Mouse (Mus musculus) kidney, postnatal 14 days (tissue): ENCODE results near the gene Cul9.
"Not testable (repeated sequence)": the region's sequence is repeated elsewhere in the genome, so short reads cannot be mapped to it uniquely, and the experiment has no call there.

Experiments used
- DNase-seq: peaks from one replicate; pipeline ENCODE4 v3.0.0; 2022; ENCODE audit warnings: mixed read lengths

The Cul9 gene

DNA sequence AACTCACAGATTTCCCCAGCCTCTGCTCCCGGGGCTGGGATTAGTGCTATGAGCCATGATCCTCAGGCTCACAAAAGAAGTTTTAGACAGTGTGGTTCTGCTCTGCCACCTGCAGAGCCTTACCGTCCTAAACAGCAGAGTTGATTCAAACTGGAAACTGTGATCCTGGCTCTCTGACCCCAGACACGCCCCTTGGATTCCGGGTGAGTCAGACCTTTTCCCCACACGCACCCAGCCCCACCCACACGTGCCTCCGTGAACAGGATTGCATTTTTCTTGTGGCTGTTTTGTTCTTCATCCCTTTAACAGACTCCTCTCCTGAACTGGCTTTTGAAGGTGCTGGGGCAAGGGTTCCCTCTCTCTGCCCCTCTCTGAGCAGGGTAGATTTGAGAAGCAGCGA, 48.2 kb downstream of the Cul9 start:
- DNase-seq, result no peak

DNA sequence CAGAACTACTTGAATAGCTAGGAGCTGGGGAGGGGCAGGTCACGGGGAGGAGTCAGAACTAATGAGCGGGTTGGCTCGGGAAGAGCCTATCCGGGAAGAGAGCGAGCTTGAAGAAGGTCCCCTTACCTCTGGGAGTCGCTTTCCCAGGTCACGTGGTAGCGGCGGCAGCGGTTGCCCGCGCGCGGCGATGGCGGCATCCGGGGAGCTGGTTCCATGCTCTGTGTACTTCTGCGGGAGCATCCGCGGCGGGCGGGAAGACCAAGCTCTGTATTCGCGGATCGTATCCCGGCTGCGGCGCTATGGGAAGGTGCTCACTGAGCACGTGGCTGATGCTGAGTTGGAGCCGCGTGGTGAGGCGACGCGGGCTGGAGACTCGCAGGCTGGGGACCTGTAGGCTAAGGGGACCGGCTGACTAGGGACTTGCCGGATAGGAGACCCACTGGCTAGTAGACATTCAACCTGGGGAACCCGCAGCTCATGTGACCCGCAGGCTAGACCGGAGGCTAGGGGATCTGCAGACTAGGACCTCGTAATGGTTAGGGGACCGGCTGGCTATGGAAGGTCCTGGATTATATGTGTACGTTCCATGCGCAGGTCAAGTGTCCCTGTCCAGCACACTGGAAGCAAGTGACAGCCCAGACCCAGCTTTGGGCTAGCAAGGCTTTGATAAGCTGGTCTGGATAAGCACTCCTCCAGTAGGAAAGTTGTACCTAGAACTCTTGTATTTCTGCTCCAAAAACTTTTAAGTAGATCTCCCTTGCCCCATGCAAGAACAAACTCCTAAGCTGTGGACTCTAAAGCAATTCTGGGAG, 49.4 kb downstream of the Cul9 start, which contains the start of gene Dnph1:
Gene Dnph1 (plus strand): TSS at position 89 of the 812 bp plus-strand sequence.
- DNase-seq, result peak; percentile 84

DNA sequence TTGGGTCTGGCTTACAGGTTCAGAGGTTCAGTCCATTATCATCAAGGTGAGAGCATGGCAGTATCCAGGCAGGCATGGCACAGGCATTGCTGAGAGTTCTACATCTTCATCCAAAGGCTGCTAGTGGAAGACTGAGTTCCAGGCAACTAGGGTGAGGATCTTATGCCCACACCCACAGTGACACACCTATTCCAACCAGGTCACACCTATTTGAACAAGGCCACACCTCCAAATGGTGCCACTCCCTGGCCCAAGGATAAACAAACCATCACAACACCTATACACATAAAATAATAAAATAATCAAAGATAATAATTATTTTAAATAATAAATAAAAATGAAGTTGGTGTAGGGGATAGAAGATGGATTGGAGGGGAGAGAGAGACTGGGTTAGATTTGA, 50.1 kb downstream of the Cul9 start:
- DNase-seq, result not testable (repeated sequence)

DNA sequence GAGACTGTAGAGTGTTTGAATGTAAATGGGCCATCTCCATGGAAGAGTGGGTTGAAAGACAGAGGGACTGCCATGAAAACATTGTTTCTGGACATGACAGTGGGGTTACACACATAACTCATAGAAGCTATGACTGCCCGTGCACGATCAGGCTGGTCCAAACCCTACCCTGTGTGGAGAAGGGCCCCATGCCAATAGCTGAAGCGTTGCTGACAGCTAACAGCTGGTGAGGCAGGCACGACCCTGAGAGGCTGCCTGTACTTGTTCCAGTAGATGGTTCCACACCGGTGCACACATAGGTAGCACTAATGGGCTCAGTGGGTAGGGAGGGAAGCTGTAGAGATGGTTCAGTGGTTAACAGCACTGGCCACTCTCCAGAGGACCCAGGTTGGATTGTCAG, 50.7 kb downstream of the Cul9 start:
- DNase-seq, result no peak

DNA sequence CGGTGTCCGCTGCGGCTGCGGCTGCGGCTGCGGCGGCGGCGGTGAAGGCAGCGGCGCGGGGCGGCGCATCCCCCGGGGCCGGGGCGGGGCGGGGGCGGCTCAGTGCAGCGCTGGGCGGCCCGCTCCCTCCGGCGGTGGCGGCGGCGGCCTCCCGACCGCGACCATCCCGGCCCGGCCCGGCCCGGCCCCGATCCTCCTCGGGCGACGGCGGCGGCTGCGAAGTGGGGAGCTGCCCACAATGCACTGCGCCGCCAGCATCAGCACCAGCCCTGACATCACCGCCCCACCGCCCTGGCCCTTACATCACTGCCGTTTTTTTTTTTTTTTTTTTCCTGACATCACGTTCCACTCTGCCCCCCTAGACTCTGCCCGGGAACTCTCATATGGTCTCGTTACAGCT, 58.8 kb downstream of the Cul9 start, which contains the start of gene Ttbk1:
Gene Ttbk1 (minus strand): TSS at position 245 of the 400 bp plus-strand sequence.
- no peak for DNase-seq

DNA sequence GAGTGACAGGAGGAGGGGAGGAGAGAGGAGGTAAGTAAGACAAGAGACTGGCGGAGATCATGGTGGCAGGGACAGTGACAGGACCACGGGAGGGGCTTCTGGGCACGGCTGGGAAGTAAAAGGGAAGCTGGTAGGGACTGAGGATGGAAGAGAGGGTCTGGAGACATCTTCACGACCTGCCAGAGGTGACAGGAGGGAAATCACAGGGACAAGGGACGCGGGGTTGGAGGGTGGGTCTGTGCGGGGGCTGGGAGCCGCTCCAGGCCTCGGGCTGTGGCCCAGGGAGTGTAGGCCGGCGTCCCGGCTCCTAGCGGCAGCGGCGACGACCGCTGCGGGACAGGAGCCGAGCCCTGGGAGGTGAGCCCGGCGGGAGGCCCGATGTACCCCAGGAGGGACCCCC, 59.2 kb downstream of the Cul9 start:
- DNase-seq, result no peak

DNA sequence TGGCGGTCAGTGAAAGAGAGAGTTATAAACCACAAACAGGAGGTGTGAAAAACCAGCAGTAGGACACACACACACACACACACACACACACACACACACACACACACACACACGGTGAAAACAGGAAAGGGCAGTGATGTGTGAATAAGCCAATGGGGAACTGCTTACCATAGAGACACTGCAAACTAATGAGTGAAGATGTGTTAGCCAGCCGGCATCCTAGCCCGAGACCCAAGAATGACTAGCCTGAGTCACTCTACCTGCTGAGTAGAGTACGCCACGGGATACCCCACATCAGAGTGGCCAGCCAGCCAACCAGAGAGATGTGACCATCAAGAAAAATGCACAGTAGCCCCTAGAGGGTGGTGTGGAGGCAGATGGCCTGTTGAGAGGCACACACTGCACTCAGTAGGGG, 61.7 kb downstream of the Cul9 start:
- DNase-seq, result no peak

DNA sequence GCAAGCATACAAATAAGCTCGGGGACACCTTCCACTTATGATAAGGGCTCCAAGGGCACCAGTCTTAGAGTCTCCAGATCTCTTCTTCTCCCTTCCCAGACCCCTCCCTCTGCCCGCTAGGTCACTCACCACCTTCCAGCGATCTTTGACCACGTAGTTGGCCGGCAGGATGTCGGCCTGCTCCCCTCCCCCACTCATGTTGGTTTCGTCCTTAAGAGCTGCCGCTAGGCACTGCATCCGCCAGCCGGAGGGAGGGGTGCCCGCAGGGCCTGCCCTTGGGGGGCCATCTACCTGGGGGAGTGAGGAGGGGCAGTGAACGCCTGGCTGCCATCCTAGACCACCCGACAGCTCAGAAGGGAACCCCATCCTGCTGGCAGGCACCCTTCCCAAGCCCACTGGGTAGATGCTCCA, 62.2 kb downstream of the Cul9 start:
- peak; percentile 82 for DNase-seq

DNA sequence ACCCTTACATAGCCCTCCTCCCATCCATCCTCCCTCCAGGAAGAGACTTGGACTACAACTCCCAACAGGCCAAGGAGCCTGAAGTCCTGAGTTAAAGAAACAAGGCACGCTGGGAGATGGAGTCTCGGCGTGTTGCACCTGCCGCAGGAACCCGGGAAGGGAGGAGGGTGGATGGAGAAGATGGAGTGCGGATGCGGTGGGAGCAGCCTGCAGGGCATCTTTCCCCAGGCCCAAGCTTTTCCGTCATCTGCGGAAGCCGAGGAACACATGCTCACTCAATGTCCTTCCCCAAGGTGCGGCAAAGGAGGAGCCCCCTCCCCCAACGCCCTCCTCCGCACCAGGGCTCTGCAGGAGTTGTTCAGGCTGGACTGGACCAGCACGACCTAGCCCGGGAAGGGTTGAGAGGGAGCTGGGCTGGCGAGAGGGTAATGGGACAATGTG, 62.6 kb downstream of the Cul9 start:
- DNase-seq, result peak; percentile 73

DNA sequence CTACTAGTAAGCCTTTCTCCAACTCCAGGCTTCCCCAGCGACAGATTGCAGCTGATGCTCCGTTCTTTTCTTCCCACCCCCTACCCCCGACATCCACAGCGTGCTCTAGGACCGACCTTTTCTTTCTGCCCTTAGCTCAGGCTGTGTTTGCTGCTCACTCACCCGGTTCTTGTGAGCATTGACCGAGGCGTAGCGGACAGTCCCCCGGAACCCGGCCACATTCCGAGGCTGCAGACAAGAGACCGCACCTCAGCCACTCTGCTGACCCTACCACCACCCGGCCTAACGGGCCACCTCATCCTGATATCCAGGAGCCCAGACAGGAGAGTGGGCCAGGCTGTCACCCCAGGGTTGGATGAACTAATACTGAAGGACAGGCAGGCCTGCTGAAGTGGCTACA, 68.9 kb downstream of the Cul9 start:
- no peak for DNase-seq

DNA sequence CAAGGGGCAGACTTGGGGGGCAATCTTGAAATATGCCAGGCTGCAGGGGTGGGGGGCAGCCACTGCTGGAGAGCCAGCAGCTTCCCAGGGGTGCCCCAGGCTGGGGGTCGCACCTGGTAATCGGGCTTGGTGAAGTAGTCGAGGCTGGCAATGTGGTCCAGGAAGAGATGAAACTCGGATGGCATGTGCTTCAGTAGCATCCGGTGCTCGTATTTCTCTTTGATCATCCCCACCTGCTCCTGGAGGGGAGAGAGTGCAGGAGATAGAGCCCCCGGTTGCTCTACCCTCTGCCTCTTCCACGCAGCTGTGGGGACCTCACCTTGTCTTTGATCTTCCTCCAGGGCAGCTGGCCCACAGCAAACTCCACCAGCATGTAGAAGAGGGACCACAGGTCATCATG, 69.6 kb downstream of the Cul9 start:
- DNase-seq, result no peak

DNA sequence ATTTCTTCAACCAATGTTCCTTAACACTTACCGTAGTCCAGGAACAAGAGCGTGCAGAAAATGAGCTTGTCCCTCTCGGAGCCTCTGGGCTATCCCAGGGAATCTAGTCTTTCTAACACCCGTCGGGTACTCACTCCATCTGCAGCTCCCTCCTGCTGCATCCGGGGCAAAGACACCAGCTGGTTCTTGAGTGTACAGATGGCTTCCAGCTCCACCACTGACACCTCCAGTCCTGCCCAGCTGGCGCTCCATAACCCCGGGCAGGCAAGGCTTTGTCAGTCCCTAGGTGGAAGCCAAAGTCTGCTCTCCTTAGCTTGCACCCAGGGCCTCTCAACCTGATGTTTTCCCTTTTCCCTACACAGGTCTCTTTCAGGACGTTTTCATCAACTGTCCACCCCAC, 78.4 kb downstream of the Cul9 start:
- no peak for DNase-seq

DNA sequence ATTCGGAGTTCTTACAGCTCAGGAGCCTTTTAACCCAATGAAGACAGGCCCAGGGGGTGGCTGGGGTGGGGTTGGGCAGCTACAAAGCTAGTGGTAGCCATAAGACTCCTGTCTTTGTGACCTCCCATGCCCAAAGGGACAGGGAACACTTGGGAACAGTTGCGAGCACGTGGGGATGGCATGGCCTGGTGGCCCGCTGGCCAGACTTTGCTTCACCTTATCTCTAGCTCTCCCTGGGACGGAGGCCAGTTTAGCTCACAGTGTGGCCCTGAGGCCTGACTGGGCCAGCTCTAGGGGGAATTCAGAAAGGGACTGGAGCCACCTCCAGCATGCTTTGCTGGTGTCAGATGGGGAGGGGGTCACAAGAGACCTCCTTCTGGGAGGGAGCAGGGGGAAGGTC, 84.0 kb downstream of the Cul9 start:
- no peak for DNase-seq

DNA sequence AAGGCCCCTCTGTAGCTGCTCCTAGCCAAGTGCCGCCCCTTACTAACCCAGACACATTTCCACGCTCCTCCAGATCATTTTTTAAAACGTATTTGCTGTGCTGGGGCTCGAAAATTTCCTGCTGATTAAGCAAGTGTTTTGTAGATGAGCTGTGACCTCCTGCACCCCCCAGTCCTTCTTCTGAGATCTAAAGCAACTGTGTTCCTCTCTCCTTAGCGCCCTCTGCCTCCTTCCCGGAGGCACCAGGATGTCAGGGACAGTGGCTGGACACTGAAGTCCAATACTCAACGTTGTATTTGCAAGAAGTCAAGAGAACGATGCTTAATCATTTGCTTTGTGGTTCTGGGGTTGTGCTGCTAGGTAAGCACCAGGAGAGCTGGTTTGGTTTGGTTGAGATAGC, 84.8 kb downstream of the Cul9 start:
- peak; percentile 43 for DNase-seq

DNA sequence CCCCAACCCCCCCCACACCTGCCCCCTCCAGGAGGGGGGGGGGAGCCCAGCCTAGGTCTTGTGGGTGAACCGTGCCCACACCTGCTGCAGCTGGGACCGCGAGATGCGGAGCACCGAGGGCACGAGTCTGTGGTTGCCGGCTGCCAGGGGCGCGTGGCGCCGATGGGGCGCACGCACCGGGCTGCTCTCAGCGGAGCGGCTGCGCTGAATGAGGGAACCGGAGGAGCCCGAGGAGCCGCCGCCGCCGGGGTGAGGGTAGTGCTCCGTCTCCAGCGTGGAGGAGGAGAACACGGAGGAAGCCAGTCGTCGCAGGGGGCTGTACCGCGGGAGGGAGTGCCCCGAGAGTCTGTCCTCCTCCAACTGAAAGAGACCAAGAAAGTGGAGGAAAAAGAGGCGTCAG, 85.5 kb downstream of the Cul9 start:
- no peak for DNase-seq

DNA sequence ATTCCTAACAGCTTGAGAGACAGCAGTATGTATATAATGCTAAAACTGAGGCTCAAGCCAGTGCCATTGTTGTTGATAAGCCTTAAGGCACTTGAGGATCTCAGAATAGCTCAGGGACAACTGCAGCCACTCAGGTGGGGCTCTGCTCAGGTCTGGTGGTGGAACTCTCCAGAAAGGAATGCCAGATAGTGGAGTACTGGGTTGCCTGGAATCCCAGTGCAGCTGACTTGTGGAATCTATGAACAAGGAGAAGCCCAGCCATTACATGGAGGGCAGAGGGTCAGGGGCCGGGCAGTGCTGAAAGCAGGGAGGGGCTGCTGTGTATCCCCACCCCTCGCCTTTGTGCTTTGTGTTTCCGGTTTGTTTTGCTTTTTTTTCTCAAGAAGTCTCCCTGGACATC, 87.7 kb downstream of the Cul9 start:
- DNase-seq, result no peak

DNA sequence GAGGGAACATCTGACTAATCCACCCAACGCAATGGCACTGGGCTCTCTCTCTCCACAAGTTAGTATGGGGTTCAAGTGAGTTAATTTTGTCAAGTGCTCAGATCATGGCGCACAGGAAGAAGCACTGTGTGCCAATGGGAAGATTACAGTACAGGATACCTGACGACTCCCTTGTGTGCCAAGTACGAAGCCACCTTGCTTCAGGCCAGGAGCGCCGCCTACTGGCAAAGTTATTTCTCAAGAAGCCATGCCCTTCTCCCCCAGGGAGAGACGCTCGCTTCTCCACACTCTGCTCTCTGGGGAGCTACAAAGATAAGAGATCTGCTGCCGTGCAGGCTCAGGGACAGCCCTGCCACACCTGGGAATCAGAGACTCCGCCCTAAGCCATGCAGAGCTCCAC, 88.4 kb downstream of the Cul9 start:
- DNase-seq, result peak; percentile 66

DNA sequence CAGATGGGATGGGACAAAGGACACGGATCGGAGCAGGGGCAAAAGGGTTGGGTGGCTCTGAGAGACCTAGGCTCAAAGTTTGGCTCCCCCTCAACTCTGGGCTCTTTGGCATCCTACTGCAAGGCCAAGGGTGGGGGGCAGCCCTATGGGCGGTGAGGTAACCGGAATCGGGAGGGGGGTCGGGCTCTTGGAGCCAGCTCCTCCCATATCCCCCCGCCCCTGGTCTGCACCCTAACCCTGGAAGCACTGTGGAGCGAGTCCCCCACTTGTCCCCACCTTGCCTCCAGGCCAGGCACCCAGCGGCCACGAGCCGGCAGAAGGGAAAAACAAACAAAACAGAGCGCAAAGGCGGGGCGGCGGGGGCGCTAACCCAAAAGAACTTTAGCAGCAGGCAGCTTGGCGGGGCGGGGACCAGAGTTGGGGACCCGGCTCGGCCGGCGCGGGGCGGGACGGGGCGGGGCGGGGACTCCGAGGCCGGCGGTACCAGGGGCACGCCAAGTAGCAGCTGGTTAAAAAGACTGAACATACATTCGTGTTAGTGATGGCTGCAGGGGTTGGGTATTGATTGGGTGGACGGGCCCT, 91.0 kb downstream of the Cul9 start:
- peak; percentile 67 for DNase-seq

DNA sequence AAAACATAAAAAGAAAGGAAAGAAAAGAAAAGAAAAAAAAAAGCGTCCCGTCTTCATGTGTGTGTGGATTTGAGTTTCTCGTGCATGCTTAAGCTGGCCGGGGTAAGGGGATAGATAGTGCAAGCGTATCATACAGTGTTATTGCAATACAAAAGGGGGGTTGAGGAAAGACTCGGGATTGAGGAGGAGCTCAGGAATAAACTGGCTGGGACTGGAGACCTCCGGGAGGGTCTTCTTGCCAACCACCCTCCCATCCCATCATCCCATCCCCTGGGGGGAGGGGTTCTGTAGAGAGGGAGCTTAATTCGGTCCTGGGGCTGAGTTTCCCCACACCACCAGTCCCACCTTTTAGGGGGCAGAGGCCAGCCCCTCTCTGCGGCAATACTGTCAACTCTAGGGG, 91.6 kb downstream of the Cul9 start:
- no peak for DNase-seq

DNA sequence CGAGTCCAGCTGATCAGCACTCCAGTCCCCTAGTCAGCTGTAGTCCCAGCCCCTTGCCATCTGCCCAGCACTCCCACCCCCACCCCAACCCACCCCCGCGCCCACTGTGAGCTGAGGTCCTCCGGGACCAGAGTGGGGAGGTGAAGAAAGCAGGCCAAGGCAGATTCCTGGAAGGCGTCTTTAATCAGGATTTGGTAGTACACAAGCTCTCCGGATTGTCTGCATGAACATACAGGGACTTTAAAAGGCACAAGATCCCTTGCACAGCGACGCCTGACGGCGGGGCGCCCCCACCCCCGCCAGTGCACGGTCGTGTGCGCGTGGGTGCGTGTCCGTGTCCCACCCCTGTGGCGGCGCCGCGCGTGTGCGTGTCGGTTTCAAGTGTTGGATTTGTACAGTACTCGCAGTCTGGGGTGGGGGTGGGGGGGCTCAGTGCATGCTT, 92.2 kb downstream of the Cul9 start:
- DNase-seq, result no peak

DNA sequence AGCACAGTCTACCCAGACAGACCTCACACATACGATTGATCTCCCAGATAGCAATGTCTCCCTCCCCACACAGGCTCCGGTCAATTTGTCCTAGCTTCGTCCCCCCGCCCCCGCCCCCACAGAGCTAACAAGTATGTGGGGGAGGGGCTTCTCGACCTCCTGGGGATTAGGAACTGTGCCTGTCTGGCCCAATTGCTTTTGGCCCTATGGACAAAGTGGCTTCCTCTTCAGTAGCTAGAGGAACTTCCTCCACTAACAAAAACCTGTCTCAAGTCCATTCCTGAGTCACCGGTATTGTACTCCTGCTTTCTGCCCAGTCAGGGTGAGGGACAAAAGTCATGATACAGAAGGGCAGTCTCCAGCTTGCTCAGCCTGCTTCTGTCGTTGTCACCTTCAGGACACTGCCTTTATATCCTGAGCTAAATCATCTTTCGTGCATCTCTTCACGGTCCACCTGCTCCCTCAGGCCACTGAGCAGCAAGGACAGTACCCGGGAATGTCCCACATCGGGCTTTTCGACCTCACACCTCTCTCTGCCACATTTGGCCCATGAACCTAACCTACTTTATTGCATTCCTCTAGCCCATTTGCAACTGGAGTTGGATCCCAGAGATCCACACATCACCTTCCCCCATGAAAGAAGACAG, 92.8 kb downstream of the Cul9 start:
- DNase-seq, result no peak

DNA sequence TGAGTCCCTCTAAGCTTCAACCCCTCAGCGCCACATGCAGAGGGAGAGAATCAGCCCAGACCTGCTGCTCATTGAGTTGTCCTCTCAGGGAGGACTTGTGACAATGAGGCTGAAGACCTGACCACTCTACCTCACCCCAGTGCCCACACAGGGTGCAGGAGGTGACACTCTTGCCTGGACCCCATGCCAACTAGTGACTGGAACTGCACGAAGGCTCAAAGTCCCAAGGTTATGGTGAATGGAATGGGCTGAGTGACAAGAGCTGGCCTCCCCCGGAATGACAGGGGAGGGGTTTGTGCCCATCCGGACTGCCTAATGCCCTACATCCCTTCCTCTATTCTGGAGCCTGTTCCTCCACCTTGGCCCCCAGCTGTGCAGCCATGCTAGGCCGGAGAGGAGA, 93.5 kb downstream of the Cul9 start:
- DNase-seq, result peak; percentile 55
